Mouse (Mus musculus): Measurements from ENCODE around the gene Cdc27. TPM values are rescaled to one million over a fixed set of nuclear protein-coding genes. Genes with fewer than 3 reads are reported as not detected.
"Not testable (repeated sequence)": the region's sequence is repeated elsewhere in the genome, so short reads cannot be mapped to it uniquely, and the experiment has no call there.

The Cdc27 gene
- total and polyA plus RNA-seq, 3 experiments: 34.0 to 86.8 (median 71.9) TPM

- Histone ChIP-seq H3K4me3 (replicated peaks in 1 of 3; ENCODE audit: low read depth in 2 of 3, low read length in 2 of 3, poor library complexity in 1 of 3) (no peak overlapping the region), H3K4me2 (ENCODE audit: insufficient read depth, low read depth, poor library complexity, severe bottlenecking) (no peak overlapping the region), H3K36me3 (replicated peaks in 1 of 2; ENCODE audit: control insufficient read depth in 1 of 2, insufficient read depth in 1 of 2, low read length in 1 of 2) (no peaks in the 10 kb centered on the region), H3K27ac (ENCODE audit: insufficient read depth, low read depth) (no peak overlapping the region), H3K9ac (ENCODE audit: insufficient read depth, low read depth) (no peak overlapping the region), H3K4me1 (ENCODE audit: control insufficient read depth in 1 of 2, insufficient read depth in 2 of 2) (peaks cover 0 to 11% of the 10 kb centered on the region in 2 experiments; a peak in 2 of 4 replicates), H3K79me2 (replicated peaks; ENCODE audit: control insufficient read depth, extremely low read depth, insufficient read depth, poor library complexity, severe bottlenecking) (no peaks in the 10 kb centered on the region), H3K27me3 (replicated peaks) (no peaks in the 10 kb centered on the region), H3K9me3 (replicated peaks; ENCODE audit: low read length) (peaks cover 6% of the 10 kb centered on the region)
- dilution Hi-C loops (cut with MboI; ENCODE audit: extremely low pct_ligation_motif_present, extremely low pct_unique_long_range_greater_than_20kb, low sequenced_read_pairs) (no loop called here), in situ Hi-C loops (cut with MboI; ENCODE audit: low pct_ligation_motif_present, low pct_unique_long_range_greater_than_20kb, low sequenced_read_pairs) (no loop called here)
- no peak for DNase-seq (ENCODE audit: extremely low read depth)
- TF ChIP-seq MAFK (IDR thresholded peaks at IDR 0.05; ENCODE audit: insufficient replicate concordance, low read length): no peak
- no peak for TF ChIP-seq UBTF (IDR thresholded peaks at IDR 0.05; ENCODE audit: low read depth, low read length)
- TF ChIP-seq MXI1 (IDR thresholded peaks at IDR 0.05; ENCODE audit: low read depth, low read length): no peak
- no peak for TF ChIP-seq ZNF384 (IDR thresholded peaks at IDR 0.05; ENCODE audit: low read depth, low read length)
- TF ChIP-seq TCF12 (IDR thresholded peaks at IDR 0.05; ENCODE audit: low read depth, low read length): no peak
- TF ChIP-seq ETS1 (conservative IDR thresholded peaks at IDR 0.05; ENCODE audit: low read depth, low read length): no peak
- no peak for TF ChIP-seq CTCF (conservative IDR thresholded peaks at IDR 0.05 in 1 of 2, IDR thresholded peaks at IDR 0.05 in 1 of 2; ENCODE audit: low read depth in 2 of 2, low read length in 2 of 2)
- TF ChIP-seq MYC (IDR thresholded peaks at IDR 0.05; ENCODE audit: low read depth, low read length): no peak
- TF ChIP-seq MAZ (IDR thresholded peaks at IDR 0.05; ENCODE audit: low read depth, low read length): no peak
- no peak for TF ChIP-seq ZKSCAN1 (IDR thresholded peaks at IDR 0.05; ENCODE audit: borderline replicate concordance, low read depth, low read length)
- TF ChIP-seq RAD21 (IDR thresholded peaks at IDR 0.05; ENCODE audit: low read depth, low read length): no peak
- no peak for TF ChIP-seq PAX5 (IDR thresholded peaks at IDR 0.05; ENCODE audit: low read length)
- TF ChIP-seq CHD2 (IDR thresholded peaks at IDR 0.05; ENCODE audit: low read length): no peak
- TF ChIP-seq ZC3H11A (IDR thresholded peaks at IDR 0.05; ENCODE audit: low read depth, low read length): no peak
- TF ChIP-seq POLR2AphosphoS2 (IDR thresholded peaks at IDR 0.05; ENCODE audit: low read depth, low read length): no peak
- TF ChIP-seq JUN (IDR thresholded peaks at IDR 0.05; ENCODE audit: insufficient read depth, low read depth, low read length): no peak
- TF ChIP-seq EP300 (IDR thresholded peaks at IDR 0.05; ENCODE audit: low read length): no peak
- TF ChIP-seq JUND (conservative IDR thresholded peaks at IDR 0.05; ENCODE audit: low read depth, low read length): no peak
- no peak for TF ChIP-seq E2F4 (IDR thresholded peaks at IDR 0.05; ENCODE audit: insufficient replicate concordance, low read depth, low read length)
Observed at GRCm38 (mm10) chr11:104572566-104572965, 22.1 kb upstream of the Cdc27 start.

GRCm38 (mm10) chr11:104572091-104572490 lies 21.7 kb upstream of the Cdc27 start:
- DNase-seq (ENCODE audit: extremely low read depth): no peak
- no peaks in the 10 kb centered on the region for H3K79me2 ChIP-seq (replicated peaks; ENCODE audit: control insufficient read depth, extremely low read depth, insufficient read depth, poor library complexity, severe bottlenecking)
- in situ Hi-C loops (cut with MboI; ENCODE audit: low pct_ligation_motif_present, low pct_unique_long_range_greater_than_20kb, low sequenced_read_pairs): no loop called here
- peaks cover 0 to 7% of the 10 kb centered on the region in 2 experiments; a peak in 2 of 4 replicates for H3K4me1 ChIP-seq (ENCODE audit: control insufficient read depth in 1 of 2, insufficient read depth in 2 of 2)
- no peak overlapping the region for H3K4me2 ChIP-seq (ENCODE audit: insufficient read depth, low read depth, poor library complexity, severe bottlenecking)
- TF ChIP-seq ZNF384 (IDR thresholded peaks at IDR 0.05; ENCODE audit: low read depth, low read length) (no peak), HCFC1 (IDR thresholded peaks at IDR 0.05; ENCODE audit: low read depth, low read length) (no peak), SMC3 (IDR thresholded peaks at IDR 0.05; ENCODE audit: low read depth, low read length) (no peak)
- H3K27ac ChIP-seq (ENCODE audit: insufficient read depth, low read depth): no peak overlapping the region
- dilution Hi-C loops (cut with MboI; ENCODE audit: extremely low pct_ligation_motif_present, extremely low pct_unique_long_range_greater_than_20kb, low sequenced_read_pairs): no loop called here
- peaks cover 6% of the 10 kb centered on the region for H3K9me3 ChIP-seq (replicated peaks; ENCODE audit: low read length)
- no peak overlapping the region for H3K9ac ChIP-seq (ENCODE audit: insufficient read depth, low read depth)
- H3K27me3 ChIP-seq (replicated peaks): no peaks in the 10 kb centered on the region
- H3K4me3 ChIP-seq (replicated peaks in 1 of 3; ENCODE audit: low read depth in 2 of 3, low read length in 2 of 3, poor library complexity in 1 of 3): no peak overlapping the region
- H3K36me3 ChIP-seq (replicated peaks in 1 of 2; ENCODE audit: control insufficient read depth in 1 of 2, insufficient read depth in 1 of 2, low read length in 1 of 2): no peaks in the 10 kb centered on the region

- dilution Hi-C loops (cut with MboI; ENCODE audit: extremely low pct_ligation_motif_present, extremely low pct_unique_long_range_greater_than_20kb, low sequenced_read_pairs); H3K9me3 ChIP-seq (replicated peaks; ENCODE audit: low read length); DNase-seq (ENCODE audit: extremely low read depth); H3K79me2 ChIP-seq (replicated peaks; ENCODE audit: control insufficient read depth, extremely low read depth, insufficient read depth, poor library complexity, severe bottlenecking); H3K9ac ChIP-seq (ENCODE audit: insufficient read depth, low read depth); H3K27me3 ChIP-seq (replicated peaks); in situ Hi-C loops (cut with MboI; ENCODE audit: low pct_ligation_motif_present, low pct_unique_long_range_greater_than_20kb, low sequenced_read_pairs); H3K4me3 ChIP-seq (replicated peaks in 1 of 3; ENCODE audit: low read depth in 2 of 3, low read length in 2 of 3, poor library complexity in 1 of 3); H3K4me2 ChIP-seq (ENCODE audit: insufficient read depth, low read depth, poor library complexity, severe bottlenecking); H3K36me3 ChIP-seq (replicated peaks in 1 of 2; ENCODE audit: control insufficient read depth in 1 of 2, insufficient read depth in 1 of 2, low read length in 1 of 2); H3K27ac ChIP-seq (ENCODE audit: insufficient read depth, low read depth); H3K4me1 ChIP-seq (ENCODE audit: control insufficient read depth in 1 of 2, insufficient read depth in 2 of 2): not testable (repeated sequence)
Observed at GRCm38 (mm10) chr11:104571373-104571772, 21.0 kb upstream of the Cdc27 start.

- H3K27ac ChIP-seq (ENCODE audit: insufficient read depth, low read depth); dilution Hi-C loops (cut with MboI; ENCODE audit: extremely low pct_ligation_motif_present, extremely low pct_unique_long_range_greater_than_20kb, low sequenced_read_pairs); in situ Hi-C loops (cut with MboI; ENCODE audit: low pct_ligation_motif_present, low pct_unique_long_range_greater_than_20kb, low sequenced_read_pairs); H3K27me3 ChIP-seq (replicated peaks); DNase-seq (ENCODE audit: extremely low read depth); H3K9me3 ChIP-seq (replicated peaks; ENCODE audit: low read length); H3K79me2 ChIP-seq (replicated peaks; ENCODE audit: control insufficient read depth, extremely low read depth, insufficient read depth, poor library complexity, severe bottlenecking); H3K4me3 ChIP-seq (replicated peaks in 1 of 3; ENCODE audit: low read depth in 2 of 3, low read length in 2 of 3, poor library complexity in 1 of 3); H3K4me1 ChIP-seq (ENCODE audit: control insufficient read depth in 1 of 2, insufficient read depth in 2 of 2); H3K4me2 ChIP-seq (ENCODE audit: insufficient read depth, low read depth, poor library complexity, severe bottlenecking); H3K36me3 ChIP-seq (replicated peaks in 1 of 2; ENCODE audit: control insufficient read depth in 1 of 2, insufficient read depth in 1 of 2, low read length in 1 of 2); H3K9ac ChIP-seq (ENCODE audit: insufficient read depth, low read depth): not testable (repeated sequence)
Observed at GRCm38 (mm10) chr11:104570515-104570914, 20.1 kb upstream of the Cdc27 start.

Data from CH12.LX (cell line).